Mouse (Mus musculus): ENCODE measurements around the gene Syne1.

The Syne1 gene

GRCm38 (mm10) chr10:5551382-5551781 is at the start of gene Syne1:
TSS of gene Syne1 (minus strand) at chr10:5551482.
- no peak for DNase-seq (ENCODE audit: low spot score in 2 of 2)

- peak; percentile 17 to 64 for DNase-seq (ENCODE audit: low spot score in 2 of 2)
Measured at GRCm38 (mm10) chr10:5600123-5600522, 48.8 kb upstream of the Syne1 start.

- DNase-seq (ENCODE audit: low spot score in 2 of 2): no peak
Measured at GRCm38 (mm10) chr10:5596559-5596958, 45.3 kb upstream of the Syne1 start.

- no peak for DNase-seq (ENCODE audit: low spot score in 2 of 2)
Measured at GRCm38 (mm10) chr10:5594457-5594856, 43.2 kb upstream of the Syne1 start.

GRCm38 (mm10) chr10:5593464-5593863 is 42.2 kb upstream of the Syne1 start, which contains the start of gene Myct1:
TSS of gene Myct1 (plus strand) at chr10:5593775.
- no peak for DNase-seq (ENCODE audit: low spot score in 2 of 2)

GRCm38 (mm10) chr10:5591996-5592395 is 40.7 kb upstream of the Syne1 start:
- DNase-seq (ENCODE audit: low spot score in 2 of 2): no peak

GRCm38 (mm10) chr10:5591061-5591460 is 39.8 kb upstream of the Syne1 start:
- no peak for DNase-seq (ENCODE audit: low spot score in 2 of 2)

- DNase-seq (ENCODE audit: low spot score in 2 of 2): peak in 1 of 2 experiments; percentile 9
Measured at GRCm38 (mm10) chr10:5573328-5573727, 22.0 kb upstream of the Syne1 start.

GRCm38 (mm10) chr10:5571332-5571731 is 20.1 kb upstream of the Syne1 start:
- DNase-seq (ENCODE audit: low spot score in 2 of 2): no peak

- DNase-seq (ENCODE audit: low spot score in 2 of 2): no peak
Measured at GRCm38 (mm10) chr10:5570059-5570458, 18.8 kb upstream of the Syne1 start.

- DNase-seq (ENCODE audit: low spot score in 2 of 2): no peak
Measured at GRCm38 (mm10) chr10:5568991-5569390, 17.7 kb upstream of the Syne1 start.

- no peak for DNase-seq (ENCODE audit: low spot score in 2 of 2)
Measured at GRCm38 (mm10) chr10:5561706-5562105, 10.4 kb upstream of the Syne1 start.

GRCm38 (mm10) chr10:5560526-5560925 is 9.2 kb upstream of the Syne1 start:
- DNase-seq (ENCODE audit: low spot score in 2 of 2): no peak

- DNase-seq (ENCODE audit: low spot score in 2 of 2): no peak
Measured at GRCm38 (mm10) chr10:5558808-5559207, 7.5 kb upstream of the Syne1 start.

- no peak for DNase-seq (ENCODE audit: low spot score in 2 of 2)
Measured at GRCm38 (mm10) chr10:5554941-5555340, 3.7 kb upstream of the Syne1 start.

GRCm38 (mm10) chr10:5550168-5551021 is 887 bp downstream of the Syne1 start:
- peak; percentile 23 to 46 for DNase-seq (ENCODE audit: low spot score in 2 of 2)

GRCm38 (mm10) chr10:5549871-5550167 is 1.5 kb downstream of the Syne1 start:
- no peak for DNase-seq (ENCODE audit: low spot score in 2 of 2)

GRCm38 (mm10) chr10:5548651-5549050 is 2.6 kb downstream of the Syne1 start:
- DNase-seq (ENCODE audit: low spot score in 2 of 2): no peak

- DNase-seq (ENCODE audit: low spot score in 2 of 2): no peak
Measured at GRCm38 (mm10) chr10:5547769-5548168, 3.5 kb downstream of the Syne1 start.

- DNase-seq (ENCODE audit: low spot score in 2 of 2): no peak
Measured at GRCm38 (mm10) chr10:5546428-5546827, 4.9 kb downstream of the Syne1 start.

- DNase-seq (ENCODE audit: low spot score in 2 of 2): no peak
Measured at GRCm38 (mm10) chr10:5528284-5528683, 23.0 kb downstream of the Syne1 start.

- no peak for DNase-seq (ENCODE audit: low spot score in 2 of 2)
Measured at GRCm38 (mm10) chr10:5527634-5528033, 23.6 kb downstream of the Syne1 start.

- no peak for DNase-seq (ENCODE audit: low spot score in 2 of 2)
Measured at GRCm38 (mm10) chr10:5522904-5523303, 28.4 kb downstream of the Syne1 start.

GRCm38 (mm10) chr10:5522276-5522675 is 29.0 kb downstream of the Syne1 start:
- no peak for DNase-seq (ENCODE audit: low spot score in 2 of 2)

Data from thymus, postnatal 10 days (tissue).